Mouse (Mus musculus): ENCODE results near the gene Chst12.

The Chst12 gene

GRCm38 (mm10) chr5:140572611-140573010 lies 67.3 kb downstream of the Chst12 start:
- no peak for DNase-seq

All from cerebellum, postnatal 25 days (tissue).